Mouse (Mus musculus) adrenal gland, adult 10 weeks (tissue): ENCODE measurements around the gene Rundc1. TPM values are rescaled to one million over a fixed set of nuclear protein-coding genes. Genes with fewer than 3 reads are reported as not detected.

ENCODE experiments used
- polyA plus RNA-seq: library from polyadenylated mRNA; stranded (reverse); fragments of 350-450 nt; fragmentation: Illumina TruSeq; extraction: RNeasy Lipid Tissue Mini Kit (QIAGEN cat#74804); gene quantifications from one replicate; pipeline ENCODE4 v1.2.3, GENCODE M21; 2014; ENCODE audit warnings: low read depth, low replicate concordance

Rundc1 gene
- 5.1 TPM for polyA plus RNA-seq

DNA sequence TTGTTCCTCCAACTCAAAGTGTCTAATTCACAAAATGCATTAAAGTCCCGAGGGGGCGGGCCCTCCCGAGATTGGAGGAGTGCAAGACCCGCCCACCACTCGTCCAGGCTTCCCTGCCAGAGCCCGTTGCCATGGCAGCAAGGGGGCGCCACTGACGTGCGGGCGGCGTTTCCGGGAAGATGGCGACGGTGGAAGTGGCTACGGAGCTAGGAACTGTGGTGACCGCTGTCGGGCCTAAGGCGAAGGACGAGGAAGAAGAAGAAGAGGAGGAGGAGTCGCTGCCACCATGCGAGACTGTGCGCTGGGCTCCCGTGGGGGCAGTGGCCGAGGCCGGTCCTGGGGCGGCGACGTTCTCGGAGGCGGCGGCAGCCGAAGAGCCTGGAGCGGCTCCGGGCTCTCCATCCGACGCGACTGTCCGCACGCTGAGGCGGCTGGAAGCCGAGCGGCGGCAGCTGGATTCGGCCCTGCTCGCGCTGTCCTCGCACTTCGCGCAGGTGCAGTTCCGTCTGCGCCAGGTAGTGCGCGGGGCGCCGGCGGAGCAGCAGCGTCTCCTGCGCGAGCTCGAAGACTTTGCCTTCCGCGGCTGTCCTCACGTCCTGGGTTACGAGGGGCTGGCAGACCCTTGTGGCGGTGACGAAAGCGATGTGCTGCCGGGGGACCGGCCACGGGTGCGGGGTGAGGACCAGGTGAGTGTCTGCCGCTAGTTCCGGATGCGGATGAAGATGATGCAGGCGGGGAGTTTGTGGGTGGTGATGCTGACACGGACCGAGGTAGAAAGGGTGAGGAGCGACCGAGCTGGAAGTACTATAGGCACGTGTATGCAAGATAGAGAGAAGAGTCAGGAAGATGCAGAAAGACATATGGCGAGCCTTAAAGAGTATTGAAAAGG is at the start of gene Rundc1, which contains the start of gene Ptges3l:
Rundc1 (plus strand) TSS at position 161 of the 889 bp plus-strand sequence.
Ptges3l (minus strand) TSS at position 409 of the 889 bp plus-strand sequence.

DNA sequence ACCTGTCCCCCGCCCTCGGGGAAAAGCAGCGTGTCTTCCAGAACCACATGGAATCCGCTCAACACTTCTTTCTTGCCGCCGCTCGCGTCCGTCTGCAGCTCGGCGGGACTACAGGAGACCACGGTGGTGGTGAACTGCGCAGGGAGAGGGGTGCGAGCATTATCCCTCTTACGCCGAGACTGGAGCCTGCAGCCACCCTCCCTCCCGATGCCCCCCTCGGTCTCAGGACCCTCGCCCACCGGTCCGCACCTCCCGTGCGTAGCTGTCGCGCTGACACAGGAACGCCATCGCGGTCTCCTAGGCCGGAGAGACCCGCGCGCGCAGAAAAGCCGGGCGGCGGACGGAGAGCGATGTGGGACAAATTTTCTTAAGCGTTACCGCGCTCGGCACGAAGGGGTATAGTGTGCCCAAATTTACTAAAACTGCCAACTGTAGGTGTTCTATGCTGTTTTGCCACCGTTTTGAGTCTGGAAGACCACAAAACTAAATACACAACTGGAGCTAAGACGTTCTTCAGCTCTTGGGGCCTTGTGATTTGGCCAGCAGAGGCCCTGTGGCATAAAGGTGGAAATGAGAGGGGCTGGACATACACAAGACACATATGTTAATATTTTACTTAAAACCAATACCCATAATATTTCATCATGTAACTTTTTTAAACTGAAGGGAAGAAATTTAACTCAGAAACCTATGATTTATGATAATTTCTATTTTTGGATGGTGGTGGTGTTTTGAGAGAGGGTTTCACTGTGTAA is 7.6 kb upstream of the Rundc1 start, which contains the start of gene Aarsd1:
Aarsd1 (minus strand) TSS at position 515 of the 755 bp plus-strand sequence.

DNA sequence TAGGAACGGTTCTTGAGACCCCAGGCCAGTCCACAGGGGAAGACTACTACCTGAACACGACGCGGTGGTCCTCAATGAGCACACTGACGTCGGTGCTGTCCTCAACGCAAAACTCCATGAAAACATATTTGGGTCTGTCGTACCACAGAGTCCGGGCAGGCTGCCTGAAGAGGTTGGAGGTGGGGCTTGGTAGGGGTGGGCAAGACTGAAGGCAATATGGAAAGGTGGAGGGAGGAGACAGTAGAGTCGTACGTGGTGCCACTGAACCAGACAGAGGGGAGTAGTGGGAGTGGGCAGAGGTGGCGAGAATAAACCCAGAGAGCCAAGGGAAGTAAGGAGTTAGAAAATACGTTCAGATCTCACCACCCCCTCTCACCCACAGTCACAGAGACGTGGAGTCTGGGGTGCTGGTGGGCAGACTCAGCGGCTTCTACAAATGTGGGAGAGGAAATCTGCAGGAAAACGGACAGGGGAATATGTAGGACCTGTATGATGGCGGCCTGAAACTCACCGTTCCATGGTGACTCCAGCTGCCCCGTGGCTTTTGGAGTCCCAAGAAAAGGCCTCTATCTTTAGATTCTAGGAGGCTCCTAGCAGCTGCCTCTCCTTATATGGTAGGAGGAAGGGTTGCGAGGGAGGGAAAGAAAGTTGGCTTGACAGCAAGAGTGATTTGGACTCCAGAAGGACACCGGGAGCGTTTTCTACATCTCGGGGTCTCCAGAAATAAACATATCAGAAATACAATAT is 607 bp upstream of the Rundc1 start, which contains the start of gene Gm27029:
Gm27029 (minus strand) TSS at position 692 of the 747 bp plus-strand sequence.

DNA sequence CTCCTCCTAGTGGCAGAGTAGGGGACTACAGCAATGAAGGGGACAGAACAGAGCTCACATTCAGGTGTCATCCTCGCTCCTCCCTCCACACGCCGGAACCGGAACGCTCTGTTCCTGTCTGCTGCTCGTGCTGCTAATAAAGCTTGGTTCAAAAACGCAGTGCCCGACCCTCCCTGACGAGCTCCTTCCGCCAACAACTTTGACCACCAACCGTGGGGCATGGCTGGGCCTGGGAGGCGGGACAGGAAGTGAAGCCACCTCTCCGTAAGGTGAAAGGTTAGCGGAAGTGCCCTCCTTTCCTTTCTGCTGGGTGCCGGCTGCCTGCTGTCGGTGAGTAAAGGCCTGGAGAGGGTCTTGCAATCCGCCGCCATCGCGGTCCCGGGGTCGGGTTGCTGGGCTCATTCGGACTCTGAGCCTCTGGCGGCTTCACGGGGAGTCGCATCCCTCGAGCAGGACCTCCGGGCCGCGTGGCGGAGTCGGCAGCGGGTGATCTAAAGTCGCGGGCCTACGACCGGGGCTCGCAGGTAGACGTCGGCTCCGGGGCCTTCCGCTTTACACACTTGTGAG is 17.3 kb downstream of the Rundc1 start, which contains the start of gene Rpl27:
Rpl27 (plus strand) TSS at position 172 of the 567 bp plus-strand sequence.

DNA sequence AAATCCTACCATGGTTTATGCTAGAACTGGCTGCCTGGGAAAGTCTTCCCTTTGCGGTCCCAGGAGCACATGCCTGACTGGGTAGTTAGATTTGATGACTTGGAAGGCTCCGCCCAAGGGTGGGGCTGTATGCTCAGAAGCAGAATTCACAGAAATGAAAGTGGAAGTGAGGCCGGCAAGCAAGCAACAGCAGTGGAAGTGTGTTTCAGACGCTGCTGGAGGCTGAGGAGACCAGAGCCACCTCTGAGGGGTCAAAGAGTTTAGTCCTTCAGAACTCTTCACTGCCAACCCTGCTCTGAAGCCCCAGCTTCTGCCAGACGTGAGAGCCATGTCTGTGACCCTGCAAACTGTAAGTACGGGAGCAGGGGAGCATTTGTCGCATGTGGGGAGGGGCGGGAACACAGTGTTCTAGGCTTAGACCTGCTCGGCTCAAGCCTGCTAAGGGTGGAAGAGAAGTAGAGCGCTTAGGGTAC is 23.4 kb downstream of the Rundc1 start, which contains the start of gene Ifi35:
Ifi35 (plus strand) TSS at position 134 of the 473 bp plus-strand sequence.

DNA sequence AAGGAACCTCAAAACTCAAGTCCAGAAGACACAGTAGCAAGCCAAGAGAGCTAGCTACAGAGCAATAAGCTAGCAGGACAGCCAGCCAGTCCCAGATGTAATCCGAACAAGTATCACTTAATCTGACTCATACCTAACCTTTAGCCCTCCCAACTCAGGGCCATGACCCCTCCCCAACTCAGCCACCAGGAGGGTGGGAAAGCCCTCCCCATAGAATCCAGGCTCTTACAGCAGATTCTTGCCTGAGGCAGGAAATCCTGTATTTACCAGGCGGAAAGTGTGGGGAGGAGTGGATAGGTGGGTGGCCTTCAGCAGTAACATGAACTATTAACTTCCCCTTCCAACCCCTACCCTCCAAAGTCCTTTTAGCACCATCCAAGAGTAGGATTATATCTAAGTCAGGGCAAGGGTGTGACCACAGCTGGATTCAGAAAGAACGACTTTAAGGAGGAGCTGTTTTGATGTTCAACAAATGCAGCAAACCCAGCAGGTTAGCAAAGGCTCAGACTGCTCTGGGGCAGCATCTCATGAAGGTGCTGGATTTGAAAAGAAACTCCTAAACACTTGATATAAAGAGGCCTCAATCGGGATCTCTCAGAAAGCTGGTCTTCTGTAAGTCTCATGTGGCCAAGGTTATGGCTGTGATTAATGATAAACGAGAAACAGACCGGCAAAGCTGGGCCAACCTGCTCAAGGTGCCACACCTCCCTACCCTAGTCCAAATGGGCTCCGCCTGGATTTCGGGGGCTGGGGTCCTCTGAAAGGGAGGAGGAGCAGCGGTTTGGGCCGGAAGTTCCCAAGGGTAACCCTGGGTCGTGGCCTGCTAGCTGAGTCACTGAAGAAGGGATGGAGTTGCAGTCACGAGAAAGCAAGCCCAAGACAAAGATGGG is 39.6 kb downstream of the Rundc1 start, which contains the start of gene Rnd2:
Rnd2 (plus strand) TSS at position 789 of the 890 bp plus-strand sequence.

DNA sequence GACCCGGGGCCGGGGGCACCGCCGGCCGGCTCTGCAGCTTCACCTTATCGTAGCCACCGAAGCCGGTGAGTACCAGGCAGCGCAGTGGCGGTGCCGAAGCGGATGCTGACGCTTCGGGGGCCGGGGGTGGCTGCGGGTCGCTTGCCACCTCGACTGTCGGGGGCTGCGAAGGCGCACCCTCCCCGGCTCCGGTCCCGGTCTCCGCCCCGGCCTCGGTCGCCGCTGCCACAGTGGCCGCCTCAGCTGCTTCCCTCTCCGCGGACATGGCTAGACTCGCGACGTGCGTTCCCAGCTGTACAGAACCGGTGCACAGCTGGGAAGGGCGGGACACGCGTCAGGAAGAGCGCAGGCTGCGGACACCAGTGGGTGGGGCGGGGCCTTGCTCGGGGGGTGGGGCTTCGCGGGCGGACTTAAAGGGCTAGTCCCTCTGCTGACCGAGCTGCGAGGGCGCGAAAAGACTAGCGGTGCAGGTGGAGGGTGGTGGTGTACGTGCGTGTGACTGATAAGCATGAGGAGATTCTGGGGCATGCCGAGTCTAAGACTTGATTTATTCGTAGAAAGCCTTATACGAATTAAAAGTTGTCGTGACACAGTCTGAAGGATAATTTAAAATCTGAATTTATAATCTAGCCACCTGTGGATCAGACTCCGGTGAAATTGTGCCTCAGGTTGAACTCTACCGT is 41.1 kb downstream of the Rundc1 start, which contains the start of gene Vat1:
Vat1 (minus strand) TSS at position 362 of the 683 bp plus-strand sequence.

Other genes with a start within 250 kb of the Rundc1 start
- gene Ccr10, start 249.6 kb upstream of the Rundc1 start, polyA plus RNA-seq = not detected
- 26.1 TPM for gene Ezh1, start 198.6 kb upstream of the Rundc1 start, polyA plus RNA-seq
- 6.6 TPM for gene Ramp2, start 179.1 kb upstream of the Rundc1 start, polyA plus RNA-seq
- 99.3 TPM for gene Vps25, start 171.4 kb upstream of the Rundc1 start, polyA plus RNA-seq
- not detected for gene Wnk4, start 164.5 kb upstream of the Rundc1 start, polyA plus RNA-seq
- 0.35 TPM for gene Cntd1, start 146.1 kb upstream of the Rundc1 start, polyA plus RNA-seq
- 5.0 TPM for gene Coa3, start 146.0 kb upstream of the Rundc1 start, polyA plus RNA-seq
- 112 TPM for gene Becn1, start 122.8 kb upstream of the Rundc1 start, polyA plus RNA-seq
- gene Psme3, start 108.9 kb upstream of the Rundc1 start, polyA plus RNA-seq = 268 TPM
- not detected for gene Aoc2, start 100.0 kb upstream of the Rundc1 start, polyA plus RNA-seq
- gene Aoc3, start 94.5 kb upstream of the Rundc1 start, polyA plus RNA-seq = 22.7 TPM
- 0.47 TPM for gene G6pc, start 57.5 kb upstream of the Rundc1 start, polyA plus RNA-seq
- gene Aarsd1, start 7.5 kb upstream of the Rundc1 start, polyA plus RNA-seq = 8.6 TPM
- not detected for gene Gm27029, start 289 bp upstream of the Rundc1 start, polyA plus RNA-seq
- gene Ptges3l, start 248 bp downstream of the Rundc1 start, polyA plus RNA-seq = 2.7 TPM
- gene Rpl27, start 17.2 kb downstream of the Rundc1 start, polyA plus RNA-seq = 55.5 TPM
- 3.5 TPM for gene Ifi35, start 23.3 kb downstream of the Rundc1 start, polyA plus RNA-seq
- 6.2 TPM for gene Rnd2, start 39.9 kb downstream of the Rundc1 start, polyA plus RNA-seq
- 5.2 TPM for gene Vat1, start 41.1 kb downstream of the Rundc1 start, polyA plus RNA-seq
- gene Brca1, start 126.9 kb downstream of the Rundc1 start, polyA plus RNA-seq = 3.9 TPM
- gene Nbr1, start 127.1 kb downstream of the Rundc1 start, polyA plus RNA-seq = 196 TPM
- 8.6 TPM for gene Tmem106a, start 157.2 kb downstream of the Rundc1 start, polyA plus RNA-seq
- gene Gm11634, start 174.2 kb downstream of the Rundc1 start, polyA plus RNA-seq = not detected
- gene Rdm1, start 202.1 kb downstream of the Rundc1 start, polyA plus RNA-seq = 2.0 TPM
- 2.3 TPM for gene Arl4d, start 240.5 kb downstream of the Rundc1 start, polyA plus RNA-seq